Mouse (Mus musculus): Measurements from ENCODE around the gene Mymk.

Gene Mymk

GRCm38 (mm10) chr2:27039286-27039685, 32.7 kb downstream of the Mymk start:
- in situ Hi-C loops (cut with MboI, MseI), result loop anchor here (5.0 kb wide), 2 partner anchors 52 to 392 kb away; no protein-coding TSS in a partner anchor

- in situ Hi-C loops (cut with MboI, MseI), result loop anchor here (5.0 kb wide), 2 partner anchors 51 to 391 kb away; no protein-coding TSS in a partner anchor
Measured at GRCm38 (mm10) chr2:27038596-27038995, 33.4 kb downstream of the Mymk start.

- in situ Hi-C loops (cut with MboI, MseI), result loop anchor here (5.0 kb wide), 2 partner anchors 50 to 390 kb away; no protein-coding TSS in a partner anchor
Measured at GRCm38 (mm10) chr2:27037008-27037407, 35.0 kb downstream of the Mymk start.

- in situ Hi-C loops (cut with MboI, MseI), result loop anchor here (5.0 kb wide), 2 partner anchors 49 to 389 kb away; no protein-coding TSS in a partner anchor
Measured at GRCm38 (mm10) chr2:27036003-27036402, 36.0 kb downstream of the Mymk start.

- in situ Hi-C loops (cut with MboI, MseI), result no loop called here
Measured at GRCm38 (mm10) chr2:27032361-27032760, 39.6 kb downstream of the Mymk start.

- in situ Hi-C loops (cut with MboI, MseI), result no loop called here
Measured at GRCm38 (mm10) chr2:27028437-27029015, 43.5 kb downstream of the Mymk start.

GRCm38 (mm10) chr2:27027618-27028436, 44.2 kb downstream of the Mymk start, which contains the start of gene Slc2a6:
Gene Slc2a6 (minus strand): TSS chr2:27027998.
- in situ Hi-C loops (cut with MboI, MseI), result no loop called here

- in situ Hi-C loops (cut with MboI, MseI), result no loop called here
Measured at GRCm38 (mm10) chr2:27026857-27027617, 44.9 kb downstream of the Mymk start.

GRCm38 (mm10) chr2:27026332-27026731, 45.6 kb downstream of the Mymk start:
- in situ Hi-C loops (cut with MboI, MseI), result no loop called here

GRCm38 (mm10) chr2:27025545-27025944, 46.4 kb downstream of the Mymk start:
- in situ Hi-C loops (cut with MboI, MseI), result no loop called here

- in situ Hi-C loops (cut with MboI, MseI), result no loop called here
Measured at GRCm38 (mm10) chr2:27024136-27024535, 47.8 kb downstream of the Mymk start.

GRCm38 (mm10) chr2:27022612-27023011, 49.4 kb downstream of the Mymk start:
- in situ Hi-C loops (cut with MboI, MseI), result no loop called here

- in situ Hi-C loops (cut with MboI, MseI), result no loop called here
Measured at GRCm38 (mm10) chr2:27021103-27021502, 50.9 kb downstream of the Mymk start.

- in situ Hi-C loops (cut with MboI, MseI), result no loop called here
Measured at GRCm38 (mm10) chr2:27019530-27019929, 52.4 kb downstream of the Mymk start.

GRCm38 (mm10) chr2:27017802-27018201, 54.2 kb downstream of the Mymk start:
- in situ Hi-C loops (cut with MboI, MseI), result no loop called here
